Mouse (Mus musculus): ENCODE results near the gene U2af2. TPM values are rescaled to one million over a fixed set of nuclear protein-coding genes. Genes with fewer than 3 reads are reported as not detected.

The U2af2 gene
- polyA plus RNA-seq, 1 experiment from 2014 or later = 94.2 TPM

Small RNAs within 50 kb of the gene (microRNA-seq; reads per million reads assigned to microRNA genes)
- gene Gm26217 = not detected

Other genes starting within 250 kb of the U2af2 start
- gene Ube2s, start 249.6 kb upstream of the U2af2 start, polyA plus RNA-seq (2015; fragmentation: Nextera tagmentation; extraction: Ambion mirVana) = 252 and 275 TPM in 2 replicates
- 10.6 and 11.3 TPM in 2 replicates for gene Shisa7, start 217.4 kb upstream of the U2af2 start, polyA plus RNA-seq (2015; fragmentation: Nextera tagmentation; extraction: Ambion mirVana)
- gene Isoc2b, start 191.9 kb upstream of the U2af2 start, polyA plus RNA-seq (2015; fragmentation: Nextera tagmentation; extraction: Ambion mirVana) = 3.7 and 5.9 TPM in 2 replicates
- gene Isoc2a, start 185.0 kb upstream of the U2af2 start, polyA plus RNA-seq (2015; fragmentation: Nextera tagmentation; extraction: Ambion mirVana) = 0.51 and 0.79 TPM in 2 replicates
- gene Gm36210, start 155.6 kb upstream of the U2af2 start, polyA plus RNA-seq (2015; fragmentation: Nextera tagmentation; extraction: Ambion mirVana) = 0.23 and 0.37 TPM in 2 replicates
- gene Zfp628, start 146.9 kb upstream of the U2af2 start, polyA plus RNA-seq (2015; fragmentation: Nextera tagmentation; extraction: Ambion mirVana) = 3.1 and 4.0 TPM in 2 replicates
- 30.8 and 36.3 TPM in 2 replicates for gene Nat14, start 140.1 kb upstream of the U2af2 start, polyA plus RNA-seq (2015; fragmentation: Nextera tagmentation; extraction: Ambion mirVana)
- 1.00 and 1.8 TPM in 2 replicates for gene Ssc5d, start 136.4 kb upstream of the U2af2 start, polyA plus RNA-seq (2015; fragmentation: Nextera tagmentation; extraction: Ambion mirVana)
- gene Sbk2, start 97.7 kb upstream of the U2af2 start, polyA plus RNA-seq (2015; fragmentation: Nextera tagmentation; extraction: Ambion mirVana) = 0.14 TPM in 1 of 2 replicates, not detected in the other
- 0.32 and 0.35 TPM in 2 replicates for gene Sbk3, start 91.0 kb upstream of the U2af2 start, polyA plus RNA-seq (2015; fragmentation: Nextera tagmentation; extraction: Ambion mirVana)
- gene Zfp579, start 66.0 kb upstream of the U2af2 start, polyA plus RNA-seq (2015; fragmentation: Nextera tagmentation; extraction: Ambion mirVana) = 49.6 and 57.0 TPM in 2 replicates
- 7.3 and 9.9 TPM in 2 replicates for gene Zfp524, start 47.7 kb upstream of the U2af2 start, polyA plus RNA-seq (2015; fragmentation: Nextera tagmentation; extraction: Ambion mirVana)
- 37.0 TPM in 2 replicates for gene Fiz1, start 47.4 kb upstream of the U2af2 start, polyA plus RNA-seq (2015; fragmentation: Nextera tagmentation; extraction: Ambion mirVana)
- 0.15 and 1.4 TPM in 2 replicates for gene Gm44973, start 46.6 kb upstream of the U2af2 start, polyA plus RNA-seq (2015; fragmentation: Nextera tagmentation; extraction: Ambion mirVana)
- gene Zfp865, start 41.8 kb upstream of the U2af2 start, polyA plus RNA-seq (2015; fragmentation: Nextera tagmentation; extraction: Ambion mirVana) = 6.4 and 7.0 TPM in 2 replicates
- gene Ccdc106, start 41.6 kb upstream of the U2af2 start, polyA plus RNA-seq (2015; fragmentation: Nextera tagmentation; extraction: Ambion mirVana) = 60.0 and 75.7 TPM in 2 replicates
- not detected in 2 replicates for gene 4632433K11Rik, start 28.0 kb upstream of the U2af2 start, polyA plus RNA-seq (2015; fragmentation: Nextera tagmentation; extraction: Ambion mirVana)
- 7.7 and 9.0 TPM in 2 replicates for gene Zfp784, start 23.7 kb upstream of the U2af2 start, polyA plus RNA-seq (2015; fragmentation: Nextera tagmentation; extraction: Ambion mirVana)
- gene Zfp580, start 10.6 kb upstream of the U2af2 start, polyA plus RNA-seq (2015; fragmentation: Nextera tagmentation; extraction: Ambion mirVana) = 90.7 and 101 TPM in 2 replicates
- gene Epn1, start 18.1 kb downstream of the U2af2 start, polyA plus RNA-seq (2015; fragmentation: Nextera tagmentation; extraction: Ambion mirVana) = 92.5 and 105 TPM in 2 replicates
- gene Rfpl4, start 54.8 kb downstream of the U2af2 start, polyA plus RNA-seq (2015; fragmentation: Nextera tagmentation; extraction: Ambion mirVana) = not detected in 2 replicates
- 0.47 and 0.60 TPM in 2 replicates for gene Rasl2-9, start 63.8 kb downstream of the U2af2 start, polyA plus RNA-seq (2015; fragmentation: Nextera tagmentation; extraction: Ambion mirVana)
- 0.05 and 0.13 TPM in 2 replicates for gene Vmn1r55, start 87.5 kb downstream of the U2af2 start, polyA plus RNA-seq (2015; fragmentation: Nextera tagmentation; extraction: Ambion mirVana)
- not detected in 2 replicates for gene Vmn1r56, start 134.6 kb downstream of the U2af2 start, polyA plus RNA-seq (2015; fragmentation: Nextera tagmentation; extraction: Ambion mirVana)
- not detected in 2 replicates for gene Vmn1r57, start 156.3 kb downstream of the U2af2 start, polyA plus RNA-seq (2015; fragmentation: Nextera tagmentation; extraction: Ambion mirVana)

Data from neural tube, embryonic 15.5 days (tissue).